Mouse (Mus musculus): Measurements from ENCODE around the gene Krtap5-3.
A peak's percentile ranks its signal among the peaks of the same experiment; 100 is the strongest.
"Not testable (repeated sequence)": the region's sequence is repeated elsewhere in the genome, so short reads cannot be mapped to it uniquely, and the experiment has no call there.

Gene Krtap5-3

DNA sequence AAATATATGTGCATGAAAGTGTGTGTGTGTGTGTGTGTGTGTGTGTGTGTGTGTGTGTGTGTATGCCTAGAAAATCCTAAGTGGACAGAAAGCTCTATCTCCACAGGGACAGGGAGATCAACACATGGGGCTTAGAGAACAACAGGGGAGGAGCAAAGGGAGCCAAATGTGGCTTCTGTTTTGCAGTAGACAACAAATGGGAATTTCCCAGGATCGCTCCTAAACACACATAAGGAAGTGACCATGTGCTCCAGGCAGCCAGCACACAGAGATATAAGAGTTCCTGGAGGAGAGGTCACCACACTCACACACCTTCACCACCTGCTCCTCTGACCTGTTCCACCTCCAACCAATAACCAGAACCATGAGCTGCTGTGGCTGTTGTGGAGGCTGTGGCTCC lies at the start of gene Krtap5-3:
Gene Krtap5-3 (plus strand): TSS at position 301 of the 400 bp plus-strand sequence.
- no peak for DNase-seq

GRCm38 (mm10) chr7:142152191-142152590 lies 49.0 kb upstream of the Krtap5-3 start:
- no peak for DNase-seq

GRCm38 (mm10) chr7:142155308-142155707 lies 45.9 kb upstream of the Krtap5-3 start:
- DNase-seq = no peak

- not testable (repeated sequence) for DNase-seq
Measured at GRCm38 (mm10) chr7:142157013-142157412, 44.2 kb upstream of the Krtap5-3 start, which contains the start of gene Gm29735. Gene Gm29735 (minus strand): TSS chr7:142157113.

DNA sequence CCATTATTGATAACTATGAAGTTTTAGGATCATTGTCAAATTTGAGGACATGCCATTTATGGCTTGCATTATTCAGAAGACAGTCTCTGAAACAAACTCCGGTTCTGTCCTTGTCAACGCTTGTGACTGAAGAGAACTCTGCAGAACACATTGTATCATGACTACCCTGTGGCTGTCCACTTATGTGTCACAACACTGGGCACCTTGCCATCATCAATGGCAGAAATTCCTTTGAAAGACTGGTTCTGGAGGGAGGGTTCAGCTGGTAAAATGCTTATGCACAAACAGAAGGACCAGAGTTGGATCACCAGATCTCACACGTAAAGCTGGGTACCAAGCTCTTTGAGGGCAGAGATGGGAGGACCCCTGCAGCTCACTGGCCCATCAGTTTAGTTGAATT lies 41.8 kb upstream of the Krtap5-3 start:
- DNase-seq = no peak

GRCm38 (mm10) chr7:142165639-142166038 lies 35.5 kb upstream of the Krtap5-3 start, which contains the start of gene Gm4553:
Gene Gm4553 (minus strand): TSS chr7:142165739.
- not testable (repeated sequence) for DNase-seq

DNA sequence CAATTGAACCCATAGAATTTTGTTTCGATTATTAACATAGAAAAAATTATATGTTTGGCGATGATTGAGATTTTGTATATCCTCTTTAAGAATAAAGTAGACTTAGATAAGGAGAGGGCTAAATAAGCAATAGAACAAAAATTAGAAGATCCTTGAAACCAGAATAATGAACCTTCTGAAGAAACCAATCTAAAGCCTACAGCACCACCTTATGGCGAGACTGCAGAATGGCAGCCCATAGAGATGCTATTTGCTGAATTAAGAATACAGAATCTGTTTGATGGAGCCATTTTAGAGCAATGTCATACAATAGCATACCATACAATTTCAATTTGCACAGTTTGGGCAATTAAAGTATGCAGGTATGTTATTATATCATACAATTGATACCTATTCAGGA lies 31.3 kb upstream of the Krtap5-3 start:
- no peak for DNase-seq

GRCm38 (mm10) chr7:142175905-142176304 lies 25.3 kb upstream of the Krtap5-3 start, which contains the start of gene Krtap5-2:
Gene Krtap5-2 (minus strand): TSS chr7:142176005.
- DNase-seq = not testable (repeated sequence)

- no peak for DNase-seq
Measured at GRCm38 (mm10) chr7:142178685-142179084, 22.5 kb upstream of the Krtap5-3 start.

DNA sequence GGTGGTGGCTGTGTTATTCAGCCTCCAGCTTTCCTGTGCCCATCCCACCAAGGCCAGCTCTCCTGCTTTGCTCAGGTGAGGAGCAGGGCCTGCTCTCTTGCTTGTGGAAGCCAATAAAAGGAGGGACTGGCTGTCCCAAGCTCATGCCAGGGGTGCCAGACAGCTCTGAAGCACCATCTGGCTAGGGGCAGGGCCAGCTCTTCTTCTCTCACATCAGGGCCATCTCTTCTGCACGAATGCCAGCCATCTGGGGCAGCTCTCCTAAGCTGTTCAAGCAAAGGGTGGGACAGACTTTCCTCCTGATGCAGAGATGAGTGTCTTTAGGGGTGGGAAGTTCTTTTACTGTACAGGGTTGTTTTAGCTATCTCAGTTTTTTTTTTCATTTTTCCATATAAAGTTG lies 20.1 kb upstream of the Krtap5-3 start:
- no peak for DNase-seq

- no peak for DNase-seq
Measured at GRCm38 (mm10) chr7:142188156-142188555, 13.0 kb upstream of the Krtap5-3 start.

DNA sequence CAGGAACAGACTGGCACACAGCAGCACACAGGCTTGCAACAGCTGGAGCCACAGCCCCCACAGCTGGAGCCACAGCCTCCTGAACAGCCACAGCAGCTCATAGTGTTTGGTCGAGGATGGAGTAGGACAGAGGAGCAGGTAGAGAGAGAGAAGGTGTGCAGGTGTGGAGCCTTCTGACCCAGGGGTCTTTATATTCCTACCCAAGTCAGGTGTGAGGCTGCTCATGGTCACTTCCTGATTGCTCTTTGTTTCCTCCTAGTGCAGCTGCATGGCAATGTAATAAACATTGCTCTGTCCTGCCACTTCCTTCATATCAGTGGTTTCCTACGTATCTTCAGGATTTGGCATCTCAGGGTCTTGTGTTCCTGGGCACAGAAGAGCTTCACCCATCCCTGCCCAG lies 10.9 kb upstream of the Krtap5-3 start, which contains the start of gene Gm10153:
Gene Gm10153 (minus strand): TSS at position 101 of the 400 bp plus-strand sequence.
- DNase-seq = no peak

DNA sequence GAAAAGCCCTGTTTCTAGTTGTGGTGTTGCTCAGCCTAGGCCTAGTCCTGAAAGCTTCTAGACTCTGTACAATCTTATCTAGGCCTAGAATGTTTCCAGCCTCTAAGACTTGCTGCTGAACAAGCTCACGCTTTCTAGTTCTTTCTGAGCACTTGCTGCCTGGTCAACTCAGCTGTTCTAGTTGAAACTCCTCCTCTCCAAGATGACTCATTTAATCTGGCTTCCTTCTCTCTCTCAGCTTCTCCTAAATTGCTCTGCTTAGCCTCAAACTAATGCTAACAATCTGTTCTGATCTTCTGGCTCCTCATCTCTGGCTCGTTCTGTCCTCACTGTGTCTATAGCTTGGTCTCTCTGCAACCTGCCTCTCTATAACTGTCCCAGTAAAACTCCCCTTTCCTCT lies 2.4 kb upstream of the Krtap5-3 start:
- no peak for DNase-seq

DNA sequence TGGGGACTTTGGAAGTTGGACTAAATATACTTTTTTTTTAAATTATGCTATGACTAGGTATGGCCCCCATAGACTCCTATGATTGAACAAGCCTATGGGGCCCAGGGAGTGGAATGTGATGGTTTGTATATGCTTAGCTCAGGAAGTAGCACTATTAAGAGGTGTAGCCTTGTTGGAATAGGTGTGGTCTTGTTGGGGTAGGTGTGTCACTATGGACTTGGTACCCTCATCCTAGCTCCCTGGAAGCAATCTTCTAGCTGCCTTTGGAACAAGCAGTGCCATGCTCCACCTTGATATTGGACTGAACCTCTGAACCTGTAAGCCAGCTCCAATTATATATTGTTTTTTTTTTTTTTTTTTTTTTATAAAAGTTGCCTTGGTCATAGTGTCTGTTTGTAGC lies 4.3 kb downstream of the Krtap5-3 start:
- DNase-seq = no peak

- not testable (repeated sequence) for DNase-seq
Measured at GRCm38 (mm10) chr7:142206891-142207290, 5.7 kb downstream of the Krtap5-3 start.

- no peak for DNase-seq
Measured at GRCm38 (mm10) chr7:142211559-142211958, 10.4 kb downstream of the Krtap5-3 start, which contains the start of gene Gm7579. Gene Gm7579 (plus strand): TSS chr7:142211859.

DNA sequence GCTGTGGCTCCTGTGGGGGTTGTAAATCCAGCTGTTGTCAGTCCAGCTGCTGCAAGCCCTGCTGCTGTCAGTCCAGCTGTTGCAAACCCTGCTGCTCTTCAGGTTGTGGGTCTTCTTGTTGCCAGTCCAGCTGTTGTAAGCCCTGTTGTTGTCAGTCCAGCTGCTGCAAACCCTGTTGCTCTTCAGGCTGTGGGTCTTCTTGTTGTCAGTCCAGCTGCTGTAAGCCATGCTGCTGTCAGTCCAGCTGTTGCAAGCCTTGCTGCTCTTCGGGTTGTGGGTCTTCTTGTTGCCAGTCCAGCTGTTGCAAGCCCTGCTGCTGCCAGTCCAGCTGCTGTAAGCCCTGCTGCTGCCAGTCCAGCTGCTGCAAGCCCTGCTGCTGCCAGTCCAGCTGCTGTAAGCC lies 11.0 kb downstream of the Krtap5-3 start:
- not testable (repeated sequence) for DNase-seq

DNA sequence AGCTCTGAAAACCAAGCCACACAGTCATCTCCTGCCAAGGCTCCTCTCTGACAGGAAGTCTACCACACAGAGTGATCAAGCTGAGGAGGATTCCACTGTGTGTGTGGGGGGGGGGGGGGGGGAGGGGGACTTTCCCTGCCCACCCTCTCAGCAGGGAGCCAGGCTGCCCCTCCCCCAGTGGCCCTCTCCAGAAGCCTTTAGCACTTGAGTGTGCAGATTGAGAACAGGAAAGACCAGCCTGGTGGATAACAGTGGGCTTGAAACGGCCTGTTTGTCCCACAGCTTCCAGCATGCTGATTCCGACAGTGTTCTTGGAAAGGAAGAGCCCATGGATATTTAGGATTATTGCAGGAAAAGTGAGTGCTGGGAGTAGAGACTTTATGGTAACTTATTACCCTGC lies 23.4 kb downstream of the Krtap5-3 start:
- DNase-seq = no peak

DNA sequence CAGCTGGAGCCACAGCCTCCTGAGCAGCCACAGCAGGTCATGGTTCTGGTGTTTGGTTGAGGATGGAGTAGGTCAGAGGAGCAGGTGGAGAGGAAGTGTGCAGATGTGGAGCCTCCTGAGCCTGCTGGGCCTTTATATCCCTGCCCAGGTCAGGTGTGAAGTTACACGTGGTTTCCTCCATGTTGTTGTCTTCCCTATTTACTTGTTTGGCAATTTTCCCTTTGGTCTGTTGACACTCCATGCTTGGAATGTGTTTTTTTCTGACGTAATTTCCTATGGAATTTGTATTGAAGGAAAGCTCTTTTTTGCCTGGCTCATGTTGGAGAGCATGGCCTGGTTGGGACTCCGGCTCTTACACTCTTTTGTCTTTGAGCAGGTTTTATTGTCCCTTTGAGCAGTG lies 28.7 kb downstream of the Krtap5-3 start, which contains the start of gene Krtap5-5:
Gene Krtap5-5 (minus strand): TSS at position 101 of the 400 bp plus-strand sequence.
- not testable (repeated sequence) for DNase-seq

- no peak for DNase-seq
Measured at GRCm38 (mm10) chr7:142231540-142231939, 30.4 kb downstream of the Krtap5-3 start.

DNA sequence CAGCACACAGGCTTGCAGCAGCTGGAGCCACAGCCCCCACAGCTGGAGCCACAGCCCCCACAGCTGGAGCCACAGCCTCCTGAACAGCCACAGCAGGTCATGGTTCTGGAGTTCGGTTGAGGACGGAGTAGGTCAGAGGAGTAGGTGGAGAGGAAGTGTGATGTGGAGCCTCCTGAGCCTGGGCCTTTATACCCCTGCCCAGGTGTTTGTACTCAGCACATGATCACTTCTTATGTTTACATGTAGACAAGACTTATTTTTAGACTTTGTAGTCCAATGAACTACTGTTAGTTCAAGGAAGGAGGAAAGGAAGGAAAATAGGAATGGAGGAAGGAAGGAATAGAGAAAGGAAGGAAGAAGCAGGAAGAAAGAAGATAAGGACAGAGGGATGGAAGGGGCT lies 39.8 kb downstream of the Krtap5-3 start, which contains the start of gene Gm40460:
Gene Gm40460 (minus strand): TSS at position 101 of the 400 bp plus-strand sequence.
- DNase-seq = no peak

DNA sequence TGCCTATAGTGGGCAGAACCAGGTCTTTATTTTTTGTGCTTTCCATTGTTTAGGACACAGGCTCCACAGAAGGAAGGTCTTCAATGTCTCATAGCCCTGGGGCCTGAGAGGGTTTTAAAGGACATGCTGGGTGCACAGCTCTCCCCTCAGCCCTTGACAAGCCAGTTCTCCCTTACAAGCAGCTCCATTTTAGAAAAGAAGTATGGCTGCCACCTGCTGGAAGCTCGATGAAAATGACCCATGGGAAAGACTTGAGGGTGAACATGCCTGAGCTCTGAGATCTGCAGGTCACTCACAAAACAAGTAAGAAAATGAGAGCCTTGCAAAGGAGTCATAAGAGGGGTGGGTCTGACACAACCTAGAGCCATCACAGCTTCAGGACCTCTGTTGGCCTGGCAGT lies 48.7 kb downstream of the Krtap5-3 start:
- peak; percentile 6 for DNase-seq
